Mouse (Mus musculus): ENCODE data around the gene Ccdc124.

GRCm38 (mm10) chr8:70920049-70920922, 46.6 kb upstream of the Ccdc124 start:
- TF ChIP-seq POLR2A (IDR thresholded peaks at IDR 0.05; ENCODE audit: low read depth, low read length) (no peak), CTCF (IDR thresholded peaks at IDR 0.05; ENCODE audit: extremely low read depth, insufficient read depth, insufficient read length, insufficient replicate concordance) (no peak)
